Mouse (Mus musculus): ENCODE data around the gene Pth1r.

The Pth1r gene

GRCm38 (mm10) chr9:110739961-110740360 lies 7.0 kb downstream of the Pth1r start:
- Histone ChIP-seq H3K27me3 (ENCODE audit: control insufficient read depth, insufficient read depth, low read length, poor library complexity, severe bottlenecking) (no peaks in the 10 kb centered on the region), H3K36me3 (ENCODE audit: control insufficient read depth, insufficient read depth, low read length, poor library complexity, severe bottlenecking) (no peaks in the 10 kb centered on the region)
- no peak for DNase-seq (ENCODE audit: low read depth, low spot score)

- H3K27me3 ChIP-seq (ENCODE audit: control insufficient read depth, insufficient read depth, low read length, poor library complexity, severe bottlenecking), result no peaks in the 10 kb centered on the region
- DNase-seq (ENCODE audit: low read depth, low spot score), result no peak
These were observed 8.9 kb downstream of the Pth1r start for GRCm38 (mm10) chr9:110738054-110738453.

GRCm38 (mm10) chr9:110736362-110736761 lies 10.6 kb downstream of the Pth1r start:
- Histone ChIP-seq H3K36me3 (ENCODE audit: control insufficient read depth, insufficient read depth, low read length, poor library complexity, severe bottlenecking) (no peaks in the 10 kb centered on the region), H3K27me3 (ENCODE audit: control insufficient read depth, insufficient read depth, low read length, poor library complexity, severe bottlenecking) (no peaks in the 10 kb centered on the region)
- DNase-seq (ENCODE audit: low read depth, low spot score), result no peak

More at GRCm38 (mm10) chr9:110738054-110738453, 8.9 kb downstream of the Pth1r start:
- no peaks in the 10 kb centered on the region for H3K36me3 ChIP-seq (ENCODE audit: control insufficient read depth, insufficient read depth, low read length, poor library complexity, severe bottlenecking)

GRCm38 (mm10) chr9:110734154-110734553 lies 12.8 kb downstream of the Pth1r start:
- H3K36me3 ChIP-seq (ENCODE audit: control insufficient read depth, insufficient read depth, low read length, poor library complexity, severe bottlenecking), result no peaks in the 10 kb centered on the region
- no peaks in the 10 kb centered on the region for H3K27me3 ChIP-seq (ENCODE audit: control insufficient read depth, insufficient read depth, low read length, poor library complexity, severe bottlenecking)
- DNase-seq (ENCODE audit: low read depth, low spot score), result no peak

- Histone ChIP-seq H3K36me3 (ENCODE audit: control insufficient read depth, insufficient read depth, low read length, poor library complexity, severe bottlenecking) (no peaks in the 10 kb centered on the region), H3K27me3 (ENCODE audit: control insufficient read depth, insufficient read depth, low read length, poor library complexity, severe bottlenecking) (no peaks in the 10 kb centered on the region)
- no peak for DNase-seq (ENCODE audit: low read depth, low spot score)
These were observed 13.8 kb downstream of the Pth1r start for GRCm38 (mm10) chr9:110733102-110733501.

GRCm38 (mm10) chr9:110732623-110733022 lies 14.3 kb downstream of the Pth1r start:
- H3K27me3 ChIP-seq (ENCODE audit: control insufficient read depth, insufficient read depth, low read length, poor library complexity, severe bottlenecking), result no peaks in the 10 kb centered on the region
- H3K36me3 ChIP-seq (ENCODE audit: control insufficient read depth, insufficient read depth, low read length, poor library complexity, severe bottlenecking), result no peaks in the 10 kb centered on the region
- DNase-seq (ENCODE audit: low read depth, low spot score), result peak; percentile 57

GRCm38 (mm10) chr9:110731859-110732258 lies 15.1 kb downstream of the Pth1r start:
- Histone ChIP-seq H3K36me3 (ENCODE audit: control insufficient read depth, insufficient read depth, low read length, poor library complexity, severe bottlenecking) (no peaks in the 10 kb centered on the region), H3K27me3 (ENCODE audit: control insufficient read depth, insufficient read depth, low read length, poor library complexity, severe bottlenecking) (no peaks in the 10 kb centered on the region)
- no peak for DNase-seq (ENCODE audit: low read depth, low spot score)

- H3K27me3 ChIP-seq (ENCODE audit: control insufficient read depth, insufficient read depth, low read length, poor library complexity, severe bottlenecking), result no peaks in the 10 kb centered on the region
- no peaks in the 10 kb centered on the region for H3K36me3 ChIP-seq (ENCODE audit: control insufficient read depth, insufficient read depth, low read length, poor library complexity, severe bottlenecking)
- DNase-seq (ENCODE audit: low read depth, low spot score), result peak; percentile 56
These were observed 17.1 kb downstream of the Pth1r start for GRCm38 (mm10) chr9:110729841-110730240.

GRCm38 (mm10) chr9:110726867-110727266 lies 20.1 kb downstream of the Pth1r start:
- peak; percentile 17 for DNase-seq (ENCODE audit: low read depth, low spot score)

GRCm38 (mm10) chr9:110725721-110726135 lies 21.2 kb downstream of the Pth1r start:
- Histone ChIP-seq H3K36me3 (ENCODE audit: control insufficient read depth, insufficient read depth, low read length, poor library complexity, severe bottlenecking) (no peaks in the 10 kb centered on the region), H3K27me3 (ENCODE audit: control insufficient read depth, insufficient read depth, low read length, poor library complexity, severe bottlenecking) (no peaks in the 10 kb centered on the region)
- DNase-seq (ENCODE audit: low read depth, low spot score), result no peak

More at GRCm38 (mm10) chr9:110726867-110727266, 20.1 kb downstream of the Pth1r start:
- Histone ChIP-seq H3K36me3 (ENCODE audit: control insufficient read depth, insufficient read depth, low read length, poor library complexity, severe bottlenecking) (no peaks in the 10 kb centered on the region), H3K27me3 (ENCODE audit: control insufficient read depth, insufficient read depth, low read length, poor library complexity, severe bottlenecking) (no peaks in the 10 kb centered on the region)

- DNase-seq (ENCODE audit: low read depth, low spot score), result no peak
- Histone ChIP-seq H3K36me3 (ENCODE audit: control insufficient read depth, insufficient read depth, low read length, poor library complexity, severe bottlenecking) (no peaks in the 10 kb centered on the region), H3K27me3 (ENCODE audit: control insufficient read depth, insufficient read depth, low read length, poor library complexity, severe bottlenecking) (no peaks in the 10 kb centered on the region)
These were observed 24.9 kb downstream of the Pth1r start for GRCm38 (mm10) chr9:110722060-110722459.

- Histone ChIP-seq H3K27me3 (ENCODE audit: control insufficient read depth, insufficient read depth, low read length, poor library complexity, severe bottlenecking) (no peaks in the 10 kb centered on the region), H3K36me3 (ENCODE audit: control insufficient read depth, insufficient read depth, low read length, poor library complexity, severe bottlenecking) (no peaks in the 10 kb centered on the region)
- DNase-seq (ENCODE audit: low read depth, low spot score), result no peak
These were observed 27.0 kb downstream of the Pth1r start for GRCm38 (mm10) chr9:110719977-110720376.

GRCm38 (mm10) chr9:110718810-110719209 lies 28.1 kb downstream of the Pth1r start:
- Histone ChIP-seq H3K27me3 (ENCODE audit: control insufficient read depth, insufficient read depth, low read length, poor library complexity, severe bottlenecking) (no peaks in the 10 kb centered on the region), H3K36me3 (ENCODE audit: control insufficient read depth, insufficient read depth, low read length, poor library complexity, severe bottlenecking) (no peaks in the 10 kb centered on the region)
- no peak for DNase-seq (ENCODE audit: low read depth, low spot score)

- no peaks in the 10 kb centered on the region for H3K27me3 ChIP-seq (ENCODE audit: control insufficient read depth, insufficient read depth, low read length, poor library complexity, severe bottlenecking)
- DNase-seq (ENCODE audit: low read depth, low spot score), result no peak
- no peaks in the 10 kb centered on the region for H3K36me3 ChIP-seq (ENCODE audit: control insufficient read depth, insufficient read depth, low read length, poor library complexity, severe bottlenecking)
These were observed 28.9 kb downstream of the Pth1r start for GRCm38 (mm10) chr9:110718071-110718470.

- Histone ChIP-seq H3K27me3 (ENCODE audit: control insufficient read depth, insufficient read depth, low read length, poor library complexity, severe bottlenecking) (no peaks in the 10 kb centered on the region), H3K36me3 (ENCODE audit: control insufficient read depth, insufficient read depth, low read length, poor library complexity, severe bottlenecking) (peaks cover under 1% of the 10 kb centered on the region; the same call in 1 of the 2 replicates)
- DNase-seq (ENCODE audit: low read depth, low spot score), result peak; percentile 55
These were observed 30.2 kb downstream of the Pth1r start for GRCm38 (mm10) chr9:110716775-110717174.

- Histone ChIP-seq H3K27me3 (ENCODE audit: control insufficient read depth, insufficient read depth, low read length, poor library complexity, severe bottlenecking) (no peaks in the 10 kb centered on the region), H3K36me3 (ENCODE audit: control insufficient read depth, insufficient read depth, low read length, poor library complexity, severe bottlenecking) (peaks cover 2% of the 10 kb centered on the region; the same call in 1 of the 2 replicates)
- no peak for DNase-seq (ENCODE audit: low read depth, low spot score)
These were observed 31.5 kb downstream of the Pth1r start for GRCm38 (mm10) chr9:110715426-110715825.

Measured in splenic B cell, adult 2 months (primary cell).